Mouse (Mus musculus) heart, embryonic 13.5 days (tissue): ENCODE data around the gene Rbfox1. TPM values are rescaled to one million over a fixed set of nuclear protein-coding genes. Genes with fewer than 3 reads are reported as not detected.

Experiments
- ATAC-seq: fragments of 200-750 bp; cut with Nextera tagmentation; 2 replicates; pipeline ENCODE4 v1.8.0; 2017; ENCODE audit warnings: moderate TSS enrichment; ENCODE audit not compliant: insufficient number of reproducible peaks, low FRiP score, low TSS enrichment; ENCODE audit errors: extremely low read depth
- H3K27ac ChIP-seq: fragments of 300-500 bp; sonication (generic); replicated peaks from 2 replicates; pipeline ENCODE4 v1.5.1; 2015; ENCODE audit warnings: moderate library complexity, mild to moderate bottlenecking, inconsistent platforms
- H3K27me3 ChIP-seq: fragments of 300-500 bp; sonication (generic); replicated peaks from 2 replicates; pipeline ENCODE4 v1.6.1; 2015; ENCODE audit warnings: mild to moderate bottlenecking, inconsistent platforms
- H3K36me3 ChIP-seq: fragments of 300-500 bp; sonication (generic); 2 replicates; pipeline ENCODE4 v1.6.1; 2015; ENCODE audit warnings: mild to moderate bottlenecking, inconsistent platforms
- H3K4me1 ChIP-seq: fragments of 300-500 bp; sonication (generic); 2 replicates; pipeline ENCODE4 v1.6.1; 2015; ENCODE audit warnings: inconsistent platforms
- H3K4me2 ChIP-seq: fragments of 300-500 bp; sonication (generic); 2 replicates; pipeline ENCODE4 v1.6.1; 2015; ENCODE audit warnings: inconsistent platforms, mild to moderate bottlenecking, moderate library complexity
- H3K4me3 ChIP-seq: fragments of 300-500 bp; sonication (generic); 2 replicates; pipeline ENCODE4 v1.5.1; 2015; ENCODE audit warnings: moderate library complexity, mild to moderate bottlenecking, inconsistent platforms
- H3K9ac ChIP-seq: fragments of 300-500 bp; sonication (generic); 2 replicates; pipeline ENCODE4 v1.6.1; 2015; ENCODE audit warnings: inconsistent platforms, mild to moderate bottlenecking, moderate library complexity
- H3K9me3 ChIP-seq: fragments of 300-500 bp; sonication (generic); 2 replicates; pipeline ENCODE4 v1.6.1; 2016; ENCODE audit warnings: inconsistent platforms
- WGBS: fragments of 180-500 bp; shearing (Covaris S2); methylation state at CpG from one replicate; pipeline ENCODE4 v1.1.7; 2015; ENCODE audit warnings: mixed read lengths; 5-methylcytosine and 5-hydroxymethylcytosine counted together
- polyA plus RNA-seq: library from polyadenylated mRNA; unstranded; fragments of >200 nt; fragmentation: Nextera tagmentation; extraction: Ambion mirVana; gene quantifications from 2 replicates; pipeline ENCODE4 v1.2.1, GENCODE M21; 2015

Rbfox1 gene
- polyA plus RNA-seq, 1 experiment from 2014 or later = 2.8 TPM

GRCm38 (mm10) chr16:7359043-7359442, 1473.9 kb downstream of the Rbfox1 start:
- H3K4me3 ChIP-seq = no peak overlapping the region
- no peak overlapping the region for H3K27ac ChIP-seq
- no peak overlapping the region for H3K4me2 ChIP-seq
- H3K27me3 ChIP-seq = no peaks in the 10 kb centered on the region
- ATAC-seq = no peak
- H3K9me3 ChIP-seq = no peaks in the 10 kb centered on the region
- 74% methylated on average over 5 of the region's 5 CpGs for WGBS
- H3K9ac ChIP-seq = no peak overlapping the region
- no peaks in the 10 kb centered on the region for H3K36me3 ChIP-seq
- no peaks in the 10 kb centered on the region for H3K4me1 ChIP-seq

- WGBS = 76% methylated on average over 1 of the region's 1 CpGs
- no peak overlapping the region for H3K27ac ChIP-seq
- H3K4me2 ChIP-seq = no peak overlapping the region
- no peaks in the 10 kb centered on the region for H3K36me3 ChIP-seq
- H3K27me3 ChIP-seq = no peaks in the 10 kb centered on the region
- H3K9me3 ChIP-seq = no peaks in the 10 kb centered on the region
- H3K4me1 ChIP-seq = no peaks in the 10 kb centered on the region
- no peak overlapping the region for H3K4me3 ChIP-seq
- ATAC-seq = no peak
- no peak overlapping the region for H3K9ac ChIP-seq
These were observed 1475.6 kb downstream of the Rbfox1 start for GRCm38 (mm10) chr16:7360706-7361105.

- no peaks in the 10 kb centered on the region for H3K27me3 ChIP-seq
- H3K9me3 ChIP-seq = no peaks in the 10 kb centered on the region
- no peak overlapping the region for H3K9ac ChIP-seq
- H3K27ac ChIP-seq = no peak overlapping the region
- H3K4me3 ChIP-seq = no peak overlapping the region
- no peak overlapping the region for H3K4me2 ChIP-seq
- no peaks in the 10 kb centered on the region for H3K4me1 ChIP-seq
- ATAC-seq = no peak
- H3K36me3 ChIP-seq = no peaks in the 10 kb centered on the region
These were observed 1480.7 kb downstream of the Rbfox1 start for GRCm38 (mm10) chr16:7365878-7366277.

- H3K27me3 ChIP-seq = no peaks in the 10 kb centered on the region
- no peak overlapping the region for H3K4me2 ChIP-seq
- no peak overlapping the region for H3K4me3 ChIP-seq
- no peaks in the 10 kb centered on the region for H3K36me3 ChIP-seq
- no peak overlapping the region for H3K9ac ChIP-seq
- peaks cover 9% of the 10 kb centered on the region; the same call in 1 of the 2 replicates for H3K4me1 ChIP-seq
- no peak for ATAC-seq
- H3K27ac ChIP-seq = no peak overlapping the region
- WGBS = 63% methylated on average over 3 of the region's 3 CpGs
- no peaks in the 10 kb centered on the region for H3K9me3 ChIP-seq
These were observed 1489.0 kb downstream of the Rbfox1 start for GRCm38 (mm10) chr16:7374146-7374545.

DNA sequence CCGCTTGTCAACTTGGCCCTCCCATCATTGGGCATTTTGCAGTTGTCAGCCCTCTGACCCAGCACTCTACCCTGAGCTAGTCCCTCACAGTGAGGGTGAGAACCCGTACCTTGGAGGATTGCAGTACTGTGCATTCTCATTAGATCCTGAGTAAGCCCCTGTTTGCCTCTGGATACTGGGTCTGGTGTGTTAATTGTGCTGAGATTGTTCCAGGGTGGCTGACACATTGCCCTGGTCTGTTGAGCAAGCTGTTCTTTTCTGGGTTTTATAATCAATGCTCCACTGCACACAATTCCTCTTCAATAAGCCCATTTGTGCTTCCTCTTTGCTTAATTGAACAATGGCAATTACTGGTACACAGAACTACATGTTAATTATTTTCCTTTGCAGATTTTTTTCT, 1489.5 kb downstream of the Rbfox1 start:
- ATAC-seq = no peak
- H3K27ac ChIP-seq = no peak overlapping the region
- WGBS = 56% methylated on average over 2 of the region's 2 CpGs

GRCm38 (mm10) chr16:7396101-7396500, 1510.9 kb downstream of the Rbfox1 start:
- Histone ChIP-seq H3K4me3 (no peak overlapping the region), H3K4me2 (no peak overlapping the region), H3K27ac (no peak overlapping the region), H3K4me1 (no peaks in the 10 kb centered on the region), H3K9me3 (no peaks in the 10 kb centered on the region), H3K36me3 (no peaks in the 10 kb centered on the region), H3K27me3 (no peaks in the 10 kb centered on the region), H3K9ac (no peak overlapping the region)
- no peak for ATAC-seq

More for the DNA sequence above, 1489.5 kb downstream of the Rbfox1 start:
- H3K4me3 ChIP-seq = no peak overlapping the region
- H3K27me3 ChIP-seq = no peaks in the 10 kb centered on the region
- H3K4me2 ChIP-seq = no peak overlapping the region
- no peaks in the 10 kb centered on the region for H3K36me3 ChIP-seq
- peaks cover 9% of the 10 kb centered on the region; the same call in 1 of the 2 replicates for H3K4me1 ChIP-seq
- no peaks in the 10 kb centered on the region for H3K9me3 ChIP-seq
- no peak overlapping the region for H3K9ac ChIP-seq

GRCm38 (mm10) chr16:7404766-7405492, 1519.8 kb downstream of the Rbfox1 start:
- H3K9me3 ChIP-seq = no peaks in the 10 kb centered on the region
- no peak overlapping the region for H3K27ac ChIP-seq
- no peaks in the 10 kb centered on the region for H3K36me3 ChIP-seq
- no peak overlapping the region for H3K4me3 ChIP-seq
- H3K9ac ChIP-seq = no peak overlapping the region
- ATAC-seq = no peak
- H3K4me1 ChIP-seq = no peaks in the 10 kb centered on the region
- H3K4me2 ChIP-seq = no peak overlapping the region
- H3K27me3 ChIP-seq = no peaks in the 10 kb centered on the region
- 52% methylated on average over 6 of the region's 6 CpGs for WGBS

DNA sequence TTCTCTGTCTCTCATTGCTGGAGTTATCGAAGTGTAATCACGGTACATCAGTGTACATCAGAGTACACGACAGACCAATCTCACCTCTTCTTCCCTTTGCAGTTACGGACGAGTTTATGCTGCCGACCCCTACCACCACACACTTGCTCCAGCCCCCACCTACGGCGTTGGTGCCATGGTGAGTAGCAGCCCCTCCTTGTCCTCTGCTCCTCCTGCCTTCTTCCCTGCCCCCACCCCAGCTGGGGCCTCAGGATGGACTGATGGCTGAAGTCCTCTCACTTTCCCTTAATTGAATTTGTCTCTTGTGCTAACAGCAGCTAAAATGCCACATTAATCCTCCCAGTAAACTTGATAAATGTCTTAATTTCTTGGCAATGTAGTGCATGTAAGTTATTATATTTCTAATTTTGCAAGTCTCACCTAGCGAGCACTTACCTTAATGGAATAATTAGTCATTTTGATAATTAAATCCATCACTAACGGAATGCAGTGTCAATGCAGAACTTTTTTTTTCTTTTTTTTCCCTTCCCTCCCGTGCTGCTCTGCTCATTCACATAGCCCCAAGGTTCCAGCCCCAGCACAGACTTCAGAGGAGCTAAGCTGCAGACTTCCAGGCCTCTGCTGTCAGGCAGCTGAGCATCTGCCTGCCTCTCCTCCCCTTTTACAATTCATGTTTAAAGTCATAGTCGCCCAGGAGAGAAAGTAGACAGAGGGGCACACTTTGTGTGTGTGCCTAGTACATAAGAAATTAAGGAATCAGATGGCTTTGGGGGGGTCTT, 1522.9 kb downstream of the Rbfox1 start:
- H3K27ac ChIP-seq = no peak overlapping the region
- no peaks in the 10 kb centered on the region for H3K27me3 ChIP-seq
- H3K9ac ChIP-seq = no peak overlapping the region
- no peak overlapping the region for H3K4me3 ChIP-seq
- WGBS = 50% methylated on average over 12 of the region's 12 CpGs
- no peak overlapping the region for H3K4me2 ChIP-seq
- H3K4me1 ChIP-seq = no peaks in the 10 kb centered on the region
- no peak for ATAC-seq
- H3K36me3 ChIP-seq = no peaks in the 10 kb centered on the region
- no peaks in the 10 kb centered on the region for H3K9me3 ChIP-seq

DNA sequence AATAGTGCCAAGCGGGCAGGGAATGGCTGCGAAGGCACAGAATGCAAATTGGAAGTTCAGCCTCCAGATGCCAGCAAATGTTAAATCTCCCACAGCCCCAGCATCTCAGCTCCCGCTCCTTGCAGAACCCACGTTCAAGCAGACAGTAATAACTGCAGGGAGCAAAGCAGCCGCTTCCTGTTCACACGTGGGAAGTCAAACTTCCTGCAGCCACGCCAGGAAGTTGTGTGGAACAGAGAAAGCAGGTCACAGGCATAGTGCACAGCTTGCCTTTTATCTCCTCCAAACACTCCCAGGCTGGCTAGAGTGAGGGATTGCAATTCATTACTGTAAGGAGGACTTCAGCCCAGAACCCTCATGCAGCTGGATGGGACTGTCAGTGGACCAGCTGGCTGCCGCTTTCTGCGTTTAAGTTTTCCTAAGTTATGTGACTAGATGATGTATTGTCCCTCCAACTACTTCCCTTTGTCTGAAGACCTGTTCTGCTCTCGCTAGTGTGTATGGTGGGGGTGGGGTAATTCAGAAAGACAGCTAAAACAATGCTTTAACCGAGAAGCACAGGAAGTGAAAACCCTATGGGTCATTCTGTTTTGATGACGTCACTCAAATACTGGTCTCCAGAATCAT, 1534.6 kb downstream of the Rbfox1 start:
- WGBS = 29% methylated on average over 12 of the region's 12 CpGs
- peak overlapping the region; percentile 44; the same call in 1 of the 2 replicates for H3K9ac ChIP-seq
- H3K27ac ChIP-seq = peak overlapping the region; percentile 74
- H3K36me3 ChIP-seq = no peaks in the 10 kb centered on the region
- peak overlapping the region; percentile 26 for H3K4me3 ChIP-seq
- H3K4me2 ChIP-seq = peak overlapping the region; percentile 62
- peaks cover 8% of the 10 kb centered on the region; the same call in 1 of the 2 replicates for H3K4me1 ChIP-seq
- ATAC-seq = no peak; the same call in 1 of the 2 replicates
- H3K9me3 ChIP-seq = no peaks in the 10 kb centered on the region
- H3K27me3 ChIP-seq = no peaks in the 10 kb centered on the region

- ATAC-seq = no peak
- WGBS = 64% methylated on average over 3 of the region's 3 CpGs
- H3K9me3 ChIP-seq = no peaks in the 10 kb centered on the region
These were observed 1540.4 kb downstream of the Rbfox1 start for GRCm38 (mm10) chr16:7425386-7426089.

DNA sequence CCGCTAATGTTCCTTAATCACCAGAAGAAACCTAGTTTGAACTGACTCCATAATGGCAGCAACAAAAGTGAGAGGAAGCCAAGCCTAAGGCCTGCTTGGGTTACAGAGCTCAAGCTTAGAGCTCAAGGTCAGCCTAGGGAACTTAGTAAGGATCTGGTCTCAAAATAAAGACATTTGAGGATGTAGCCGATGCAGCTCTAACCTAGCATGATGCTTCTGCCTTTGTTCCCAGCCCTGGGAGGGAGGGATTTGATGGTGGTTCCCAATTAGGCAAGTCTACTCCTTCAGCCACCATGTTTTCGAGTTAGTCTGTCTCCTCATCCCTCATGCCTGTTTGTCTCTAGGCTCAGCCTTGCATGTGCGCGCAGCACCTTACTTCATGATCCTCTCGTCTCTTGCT, 1548.1 kb downstream of the Rbfox1 start:
- no peak for ATAC-seq
- 80% methylated on average over 6 of the region's 6 CpGs for WGBS

More at GRCm38 (mm10) chr16:7425386-7426089, 1540.4 kb downstream of the Rbfox1 start:
- no peaks in the 10 kb centered on the region for H3K27me3 ChIP-seq
- H3K27ac ChIP-seq = no peak overlapping the region
- no peaks in the 10 kb centered on the region for H3K36me3 ChIP-seq
- H3K4me1 ChIP-seq = no peaks in the 10 kb centered on the region
- H3K4me3 ChIP-seq = no peak overlapping the region
- no peak overlapping the region for H3K9ac ChIP-seq
- H3K4me2 ChIP-seq = no peak overlapping the region

More for the DNA sequence above, 1548.1 kb downstream of the Rbfox1 start:
- no peaks in the 10 kb centered on the region for H3K36me3 ChIP-seq
- H3K9ac ChIP-seq = no peak overlapping the region
- no peaks in the 10 kb centered on the region for H3K27me3 ChIP-seq
- H3K9me3 ChIP-seq = no peaks in the 10 kb centered on the region
- no peaks in the 10 kb centered on the region for H3K4me1 ChIP-seq
- H3K27ac ChIP-seq = no peak overlapping the region
- H3K4me2 ChIP-seq = no peak overlapping the region
- no peak overlapping the region for H3K4me3 ChIP-seq
